Mouse (Mus musculus): ENCODE results near the gene Il27ra. TPM values are rescaled to one million over a fixed set of nuclear protein-coding genes. Genes with fewer than 3 reads are reported as not detected.

Gene Il27ra
- polyA plus RNA-seq (2012; ENCODE audit: insufficient read depth, low replicate concordance) = 7.7 and 7.9 TPM in 2 replicates

DNA sequence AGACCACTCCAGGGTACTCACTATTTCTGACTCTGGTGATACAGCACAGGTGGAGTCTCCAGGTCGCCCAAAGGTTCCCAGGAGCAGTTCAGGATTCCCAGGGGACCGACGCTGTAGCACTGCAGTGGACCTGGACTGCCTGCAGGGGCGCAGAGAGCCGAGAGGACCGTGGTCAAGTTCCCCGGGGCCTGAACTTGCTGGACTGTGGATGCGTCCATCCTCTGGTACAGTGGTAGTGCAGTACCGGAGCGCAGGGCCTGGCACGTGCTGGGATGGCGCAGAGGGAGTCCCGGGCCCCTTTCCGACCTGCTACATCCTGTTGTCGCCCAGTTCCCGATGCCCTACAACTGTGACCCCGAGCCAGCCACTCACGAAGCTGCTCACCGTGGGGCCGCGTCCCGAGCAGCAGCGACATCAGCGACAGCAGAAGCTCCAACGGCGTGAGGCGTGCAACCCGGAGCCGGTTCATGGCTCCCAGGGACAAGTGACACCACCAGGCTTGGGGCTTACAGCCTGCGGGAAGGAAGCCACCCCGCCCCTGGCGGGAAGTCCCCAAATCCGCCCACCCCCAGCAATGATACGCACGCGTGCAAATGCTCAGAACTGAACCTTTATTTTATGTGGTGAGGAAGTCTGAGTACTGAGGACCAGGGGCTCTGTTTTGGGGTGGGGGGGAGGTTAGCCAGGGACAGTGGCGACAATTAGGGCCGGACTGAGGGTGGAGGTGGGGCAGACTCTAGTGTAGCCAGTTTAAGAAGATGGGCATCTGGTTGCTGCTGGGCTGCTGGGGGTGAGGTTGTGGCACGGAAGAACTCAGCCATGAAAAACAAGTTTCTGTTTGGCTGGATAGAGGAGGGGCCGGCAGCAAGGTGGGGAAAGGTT lies at the start of gene Il27ra:
Gene Il27ra (minus strand): TSS at position 524 of the 882 bp plus-strand sequence.
- peak within 1 kb of the TSS; percentile 98 for H3K4me3 ChIP-seq (replicated peaks)

GRCm38 (mm10) chr8:84090585-84090984 lies 48.2 kb upstream of the Il27ra start:
- TF ChIP-seq FLI1 (IDR thresholded peaks at IDR 0.05; ENCODE audit: low read length) (no peak), GATA1 (IDR thresholded peaks at IDR 0.05; ENCODE audit: borderline replicate concordance, low read length) (no peak)
- Histone ChIP-seq H3K4me3 (replicated peaks) (no peak overlapping the region), H3K9me3 (no peaks in the 10 kb centered on the region), H3K27me3 (replicated peaks) (no peaks in the 10 kb centered on the region), H3K4me1 (peaks cover 4% of the 10 kb centered on the region; the same call in 1 of the 2 replicates), H3K36me3 (replicated peaks; ENCODE audit: low read length) (peaks cover 97% of the 10 kb centered on the region)

More for the DNA sequence above, at the start of gene Il27ra:
- peaks cover 30% of the 10 kb centered on the region for H3K36me3 ChIP-seq (replicated peaks; ENCODE audit: low read length)
- H3K9me3 ChIP-seq = peaks cover 4% of the 10 kb centered on the region; the same call in 1 of the 2 replicates
- no peak for TF ChIP-seq GATA1 (IDR thresholded peaks at IDR 0.05; ENCODE audit: borderline replicate concordance, low read length)
- no peak for TF ChIP-seq FLI1 (IDR thresholded peaks at IDR 0.05; ENCODE audit: low read length)
- H3K27me3 ChIP-seq (replicated peaks) = peaks cover 18% of the 10 kb centered on the region
- peaks cover 43% of the 10 kb centered on the region for H3K4me1 ChIP-seq

- peaks cover 98% of the 10 kb centered on the region for H3K36me3 ChIP-seq (replicated peaks; ENCODE audit: low read length)
- no peak overlapping the region for H3K4me3 ChIP-seq (replicated peaks)
- H3K4me1 ChIP-seq = peaks cover 4% of the 10 kb centered on the region; the same call in 1 of the 2 replicates
- H3K9me3 ChIP-seq = no peaks in the 10 kb centered on the region
- TF ChIP-seq GATA1 (IDR thresholded peaks at IDR 0.05; ENCODE audit: borderline replicate concordance, low read length) = no peak
- no peaks in the 10 kb centered on the region for H3K27me3 ChIP-seq (replicated peaks)
Measured at GRCm38 (mm10) chr8:84089277-84089676, 46.9 kb upstream of the Il27ra start.

DNA sequence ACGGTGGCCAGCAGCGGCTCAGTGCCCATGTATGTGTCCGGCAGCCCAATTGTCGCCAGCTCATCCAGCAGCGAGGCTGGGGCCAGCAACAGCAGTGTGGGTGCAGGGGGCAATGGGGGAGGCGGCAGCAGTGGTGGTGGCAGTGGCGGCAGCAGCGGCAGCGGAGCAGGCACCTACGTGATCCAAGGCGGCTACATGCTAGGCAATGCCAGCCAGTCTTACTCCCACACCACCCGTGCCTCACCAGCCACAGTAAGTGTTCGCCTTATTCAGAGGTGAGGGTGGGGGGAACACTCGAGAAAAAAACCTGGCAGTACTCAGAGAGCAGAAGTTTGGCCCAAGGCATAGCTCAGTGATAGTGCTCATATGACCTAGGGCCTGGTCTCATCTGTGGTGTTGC lies 45.4 kb upstream of the Il27ra start:
- peaks cover 98% of the 10 kb centered on the region for H3K36me3 ChIP-seq (replicated peaks; ENCODE audit: low read length)
- H3K4me1 ChIP-seq = peaks cover 4% of the 10 kb centered on the region; the same call in 1 of the 2 replicates
- H3K4me3 ChIP-seq (replicated peaks) = peak overlapping the region; percentile 33
- TF ChIP-seq FLI1 (IDR thresholded peaks at IDR 0.05; ENCODE audit: low read length) (no peak), GATA1 (IDR thresholded peaks at IDR 0.05; ENCODE audit: borderline replicate concordance, low read length) (no peak)
- H3K27me3 ChIP-seq (replicated peaks) = no peaks in the 10 kb centered on the region
- H3K9me3 ChIP-seq = no peaks in the 10 kb centered on the region

- peaks cover 4% of the 10 kb centered on the region; the same call in 1 of the 2 replicates for H3K4me1 ChIP-seq
- no peaks in the 10 kb centered on the region for H3K27me3 ChIP-seq (replicated peaks)
- no peak overlapping the region for H3K4me3 ChIP-seq (replicated peaks)
- no peaks in the 10 kb centered on the region for H3K9me3 ChIP-seq
- peaks cover 98% of the 10 kb centered on the region for H3K36me3 ChIP-seq (replicated peaks; ENCODE audit: low read length)
- TF ChIP-seq GATA1 (IDR thresholded peaks at IDR 0.05; ENCODE audit: borderline replicate concordance, low read length) = no peak
- TF ChIP-seq FLI1 (IDR thresholded peaks at IDR 0.05; ENCODE audit: low read length) = no peak
Measured at GRCm38 (mm10) chr8:84087156-84087555, 44.8 kb upstream of the Il27ra start.

- peaks cover 4% of the 10 kb centered on the region; the same call in 1 of the 2 replicates for H3K4me1 ChIP-seq
- no peak overlapping the region for H3K4me3 ChIP-seq (replicated peaks)
- no peaks in the 10 kb centered on the region for H3K27me3 ChIP-seq (replicated peaks)
- H3K36me3 ChIP-seq (replicated peaks; ENCODE audit: low read length) = peaks cover 98% of the 10 kb centered on the region
- no peaks in the 10 kb centered on the region for H3K9me3 ChIP-seq
- no peak for TF ChIP-seq GATA1 (IDR thresholded peaks at IDR 0.05; ENCODE audit: borderline replicate concordance, low read length)
- TF ChIP-seq FLI1 (IDR thresholded peaks at IDR 0.05; ENCODE audit: low read length) = no peak
Measured at GRCm38 (mm10) chr8:84084341-84085115, 42.1 kb upstream of the Il27ra start.

GRCm38 (mm10) chr8:84083829-84084241 lies 41.4 kb upstream of the Il27ra start:
- Histone ChIP-seq H3K4me3 (replicated peaks) (no peak overlapping the region), H3K9me3 (no peaks in the 10 kb centered on the region), H3K27me3 (replicated peaks) (no peaks in the 10 kb centered on the region), H3K4me1 (peaks cover 4% of the 10 kb centered on the region; the same call in 1 of the 2 replicates), H3K36me3 (replicated peaks; ENCODE audit: low read length) (peaks cover 98% of the 10 kb centered on the region)
- no peak for TF ChIP-seq FLI1 (IDR thresholded peaks at IDR 0.05; ENCODE audit: low read length)
- TF ChIP-seq GATA1 (IDR thresholded peaks at IDR 0.05; ENCODE audit: borderline replicate concordance, low read length) = no peak

DNA sequence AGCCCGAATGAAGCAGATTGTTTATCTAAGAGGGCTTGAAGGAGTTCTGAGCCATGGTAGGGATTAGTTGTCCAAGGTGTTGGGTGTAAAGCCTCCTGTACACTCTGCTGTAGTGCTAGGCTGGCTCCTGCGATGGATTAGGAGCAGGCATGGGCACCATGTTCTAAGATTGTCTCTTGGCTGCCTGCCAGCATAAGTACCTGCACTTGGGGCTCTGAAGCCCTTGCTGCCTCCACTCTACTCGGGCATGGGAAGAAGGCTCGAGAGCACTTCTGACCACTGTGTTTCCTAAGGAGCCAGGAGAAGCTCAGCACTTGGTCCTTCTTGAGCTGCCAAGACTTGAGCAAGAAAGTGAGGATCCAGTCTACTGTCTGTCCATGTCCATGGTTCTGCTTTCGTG lies 36.8 kb upstream of the Il27ra start:
- H3K4me1 ChIP-seq = peaks cover 31% of the 10 kb centered on the region
- no peaks in the 10 kb centered on the region for H3K27me3 ChIP-seq (replicated peaks)
- no peak overlapping the region for H3K4me3 ChIP-seq (replicated peaks)
- no peak for TF ChIP-seq GATA1 (IDR thresholded peaks at IDR 0.05; ENCODE audit: borderline replicate concordance, low read length)
- no peak for TF ChIP-seq FLI1 (IDR thresholded peaks at IDR 0.05; ENCODE audit: low read length)
- H3K36me3 ChIP-seq (replicated peaks; ENCODE audit: low read length) = peaks cover 96% of the 10 kb centered on the region
- H3K9me3 ChIP-seq = no peaks in the 10 kb centered on the region

DNA sequence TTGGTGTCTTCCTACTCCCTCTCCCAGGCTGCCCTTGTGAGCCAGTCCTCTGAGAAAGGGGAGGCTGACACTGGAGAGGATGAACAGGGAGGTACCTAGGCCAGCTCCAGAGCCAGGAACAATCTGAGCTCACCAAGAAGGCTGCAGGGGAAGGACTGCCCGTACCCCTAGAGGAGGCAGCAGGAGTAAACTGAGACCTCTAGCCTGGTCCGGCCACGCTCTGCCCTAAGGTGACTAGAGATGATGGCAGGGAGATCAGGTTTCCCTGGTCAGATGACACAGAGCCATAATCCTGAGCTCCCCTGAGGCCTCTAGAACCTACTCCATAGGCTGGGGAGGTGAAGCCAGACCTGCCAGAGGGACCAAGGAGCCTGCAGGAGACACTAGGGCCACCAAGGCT lies 34.5 kb upstream of the Il27ra start:
- H3K9me3 ChIP-seq = no peaks in the 10 kb centered on the region
- H3K27me3 ChIP-seq (replicated peaks) = no peaks in the 10 kb centered on the region
- peaks cover 83% of the 10 kb centered on the region for H3K36me3 ChIP-seq (replicated peaks; ENCODE audit: low read length)
- no peak overlapping the region for H3K4me3 ChIP-seq (replicated peaks)
- TF ChIP-seq GATA1 (IDR thresholded peaks at IDR 0.05; ENCODE audit: borderline replicate concordance, low read length) (no peak), FLI1 (IDR thresholded peaks at IDR 0.05; ENCODE audit: low read length) (no peak)
- H3K4me1 ChIP-seq = peaks cover 55% of the 10 kb centered on the region

Measured in megakaryocyte, embryonic 14.5 days (primary cell).